Mouse (Mus musculus): ENCODE results near the gene Fscb. TPM values are rescaled to one million over a fixed set of nuclear protein-coding genes. Genes with fewer than 3 reads are reported as not detected.

The Fscb gene
- total RNA-seq (2023), result not detected

GRCm38 (mm10) chr12:64474590-64474989 lies at the start of gene Fscb:
Fscb (minus strand) TSS chr12:64474690.

Measured in neutrophil, adult 83 days (primary cell).